Mouse (Mus musculus): ENCODE measurements around the gene Traf3ip2.

DNA sequence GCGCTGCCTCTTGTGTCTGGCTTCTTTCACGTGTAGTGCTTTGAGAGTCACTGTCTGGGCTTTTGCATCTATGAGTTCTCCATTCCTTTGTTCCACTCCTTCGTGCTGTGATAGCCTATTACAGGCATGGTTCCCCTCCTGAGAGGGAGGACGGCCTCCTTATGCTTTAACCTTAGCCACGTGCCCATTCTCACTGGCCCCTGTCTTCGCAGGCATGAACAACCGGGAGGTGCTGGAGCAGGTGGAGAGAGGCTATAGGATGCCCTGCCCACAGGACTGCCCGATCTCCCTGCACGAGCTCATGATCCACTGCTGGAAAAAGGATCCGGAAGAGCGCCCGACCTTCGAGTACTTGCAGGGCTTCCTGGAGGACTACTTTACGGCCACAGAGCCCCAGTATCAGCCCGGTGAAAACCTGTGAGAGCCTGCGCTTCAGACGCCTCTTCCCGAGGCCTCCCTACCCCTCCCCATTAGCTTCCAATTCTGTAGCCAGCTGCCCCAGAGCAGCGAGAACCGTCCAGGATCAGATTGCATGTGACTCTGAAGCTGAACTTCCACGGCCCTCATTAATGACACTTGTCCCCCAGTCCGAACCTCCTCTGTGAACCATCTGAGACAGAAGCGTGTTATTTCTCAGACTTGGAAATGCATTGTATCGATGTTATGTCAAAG lies 49.0 kb upstream of the Traf3ip2 start:
- no peak for TF ChIP-seq POLR2A (IDR thresholded peaks at IDR 0.05; ENCODE audit: low read depth, low read length)
- TF ChIP-seq CTCF (IDR thresholded peaks at IDR 0.05; ENCODE audit: borderline replicate concordance, insufficient read depth, low read length), result no peak

Measured in embryonic fibroblast, embryonic 13.5 days (primary cell).